Mouse (Mus musculus) spleen, adult 2 months (tissue): ENCODE results near the gene Antxr1.

Experiments used
- CTCF ChIP-seq: fragments of 200-500 bp; IDR thresholded peaks from 2 replicates; pipeline ENCODE4 v1.5.1; 2011; ENCODE audit warnings: mild to moderate bottlenecking, inconsistent platforms; ENCODE audit not compliant: insufficient read depth, insufficient read length, insufficient replicate concordance; ENCODE audit errors: extremely low read depth
- POLR2A ChIP-seq: fragments of 200-500 bp; IDR thresholded peaks from 2 replicates; pipeline ENCODE4 v1.6.1; 2011; ENCODE audit warnings: low read depth, low read length, inconsistent platforms

GRCm38 (mm10) chr6:87104123-87104796 is 231.4 kb downstream of the Antxr1 start, which contains the start of gene D6Ertd527e:
- no peak for TF ChIP-seq CTCF
- TF ChIP-seq POLR2A: no peak
